10 mouse cellular contexts compared by ENCODE assay signal in genomic region chr4:109984011-109984411, GRCm38 (mm10). TPM values are rescaled to one million over a fixed set of nuclear protein-coding genes. Genes with fewer than 3 reads are reported as not detected.
DNase-seq lines count a peak whose midpoint lies in the region; ATAC-seq and TF ChIP-seq lines count a peak whose summit lies in the region.
"Had no signal": no experiment of that assay in that cellular context is flagged by ENCODE, and none has a peak within 500 bp of the region (broad histone marks: within the 10 kb centered on the region; RNA-seq: fewer than 3 reads in every experiment).

No protein-coding gene starts in this region.

- H3K27ac ChIP-seq in hindbrain, embryonic 11.5 days (ENCODE audit: low read depth, low read length) = no peak overlapping the region
- H3K27ac ChIP-seq in hindbrain, embryonic 16.5 days (ENCODE audit: low read depth, low read length) = no peak overlapping the region
- H3K27ac ChIP-seq in bone marrow macrophage, adult 2 months (ENCODE audit: insufficient read depth, low read depth, low read length) = no peak overlapping the region
- H3K27ac ChIP-seq in forebrain, embryonic 11.5 days (ENCODE audit: low read depth, low read length) = peak overlapping the region; percentile 93
- H3K27ac ChIP-seq in limb, embryonic 14.5 days (replicated peaks; ENCODE audit: low read depth, low read length) = no peak overlapping the region

- H3K4me3 ChIP-seq in hindbrain, embryonic 11.5 days (ENCODE audit: low read depth, low read length) = no peak overlapping the region
- H3K4me3 ChIP-seq in hindbrain, embryonic 16.5 days (ENCODE audit: low read length) = no peak overlapping the region
- peak overlapping the region; percentile 39 for H3K4me3 ChIP-seq in bone marrow macrophage, adult 2 months (ENCODE audit: insufficient read depth, low read length)
- H3K4me3 ChIP-seq in forebrain, embryonic 11.5 days (ENCODE audit: low read depth, low read length) = peak overlapping the region; percentile 81
- H3K4me3 ChIP-seq in limb, embryonic 14.5 days (replicated peaks; ENCODE audit: low read length) = peak overlapping the region; percentile 17

- no peak for TF ChIP-seq CTCF in bone marrow macrophage, adult 2 months (IDR thresholded peaks at IDR 0.05; ENCODE audit: low read depth, low read length)

- H3K9ac ChIP-seq in hindbrain, embryonic 11.5 days (ENCODE audit: low read depth, low read length) = no peak overlapping the region
- no peak overlapping the region for H3K9ac ChIP-seq in hindbrain, embryonic 16.5 days (ENCODE audit: low read depth, low read length)
- peak overlapping the region; percentile 97 for H3K9ac ChIP-seq in forebrain, embryonic 11.5 days (ENCODE audit: low read length)
- H3K9ac ChIP-seq in limb, embryonic 14.5 days (ENCODE audit: low read depth, low read length, severe bottlenecking) = no peak overlapping the region

- ATAC-seq in hindbrain, embryonic 11.5 days (ENCODE audit: low FRiP score) = no peak
- no peak for ATAC-seq in hindbrain, embryonic 16.5 days
- ATAC-seq in forebrain, embryonic 11.5 days (replicated peaks; ENCODE audit: low FRiP score) = peak; percentile 65
- no peak for ATAC-seq in limb, embryonic 14.5 days (ENCODE audit: low FRiP score, low read depth)

- under 1% methylated on average over 24 of the region's 24 CpGs for WGBS in hindbrain, embryonic 11.5 days
- WGBS in hindbrain, embryonic 16.5 days = under 1% methylated on average over 24 of the region's 24 CpGs
- 0% methylated on average over 24 of the region's 24 CpGs for WGBS in forebrain, embryonic 11.5 days
- under 1% methylated on average over 24 of the region's 24 CpGs for WGBS in limb, embryonic 14.5 days

- no peaks in the 10 kb centered on the region for H3K36me3 ChIP-seq in hindbrain, embryonic 11.5 days (ENCODE audit: control insufficient read depth, insufficient read depth, low read length)
- no peaks in the 10 kb centered on the region for H3K36me3 ChIP-seq in hindbrain, embryonic 16.5 days (ENCODE audit: control insufficient read depth, insufficient read depth, low read length)
- H3K36me3 ChIP-seq in forebrain, embryonic 11.5 days (ENCODE audit: control insufficient read depth, insufficient read depth, low read length) = no peaks in the 10 kb centered on the region
- no peaks in the 10 kb centered on the region for H3K36me3 ChIP-seq in limb, embryonic 14.5 days (ENCODE audit: control insufficient read depth, insufficient read depth, low read length)

- no peak overlapping the region for H3K4me2 ChIP-seq in hindbrain, embryonic 11.5 days (replicated peaks; ENCODE audit: low read depth, low read length)
- no peak overlapping the region for H3K4me2 ChIP-seq in hindbrain, embryonic 16.5 days (ENCODE audit: low read length)
- H3K4me2 ChIP-seq in forebrain, embryonic 11.5 days (ENCODE audit: low read depth, low read length, severe bottlenecking) = peak overlapping the region; percentile 71
- no peak overlapping the region; the same call in 1 of the 2 replicates for H3K4me2 ChIP-seq in limb, embryonic 14.5 days (replicated peaks; ENCODE audit: low read depth, low read length, severe bottlenecking)

- peaks cover 12% of the 10 kb centered on the region for H3K4me1 ChIP-seq in hindbrain, embryonic 11.5 days (replicated peaks; ENCODE audit: control insufficient read depth, insufficient read depth, low read length)
- H3K4me1 ChIP-seq in hindbrain, embryonic 16.5 days (ENCODE audit: control insufficient read depth, insufficient read depth, low read depth, low read length) = peaks cover 11% of the 10 kb centered on the region; the same call in 1 of the 2 replicates
- H3K4me1 ChIP-seq in bone marrow macrophage, adult 2 months (ENCODE audit: control insufficient read depth, insufficient read depth, low read length) = peaks cover 13% of the 10 kb centered on the region
- peaks cover 22% of the 10 kb centered on the region for H3K4me1 ChIP-seq in forebrain, embryonic 11.5 days (replicated peaks; ENCODE audit: control insufficient read depth, insufficient read depth, low read length)
- H3K4me1 ChIP-seq in limb, embryonic 14.5 days (ENCODE audit: control insufficient read depth, insufficient read depth, low read length) = peaks cover 18% of the 10 kb centered on the region

- TF ChIP-seq POLR2A in bone marrow macrophage, adult 2 months (IDR thresholded peaks at IDR 0.05; ENCODE audit: borderline replicate concordance, low read depth, low read length) = no peak
- no peak for TF ChIP-seq POLR2A in limb, embryonic 14.5 days (IDR thresholded peaks at IDR 0.05; ENCODE audit: borderline replicate concordance, extremely low read depth, insufficient read depth, insufficient read length)

- H3K9me3 ChIP-seq in hindbrain, embryonic 11.5 days (ENCODE audit: control insufficient read depth, low read length) = no peaks in the 10 kb centered on the region
- no peaks in the 10 kb centered on the region for H3K9me3 ChIP-seq in hindbrain, embryonic 16.5 days (ENCODE audit: control insufficient read depth, low read length)
- no peaks in the 10 kb centered on the region for H3K9me3 ChIP-seq in forebrain, embryonic 11.5 days (ENCODE audit: control insufficient read depth, low read length)
- no peaks in the 10 kb centered on the region for H3K9me3 ChIP-seq in limb, embryonic 14.5 days (ENCODE audit: control insufficient read depth, low read length)

- peaks cover 96% of the 10 kb centered on the region for H3K27me3 ChIP-seq in hindbrain, embryonic 11.5 days (ENCODE audit: control insufficient read depth, insufficient read depth, low read length)
- H3K27me3 ChIP-seq in hindbrain, embryonic 16.5 days (replicated peaks; ENCODE audit: control insufficient read depth, insufficient read depth, low read length) = peaks cover 58% of the 10 kb centered on the region
- H3K27me3 ChIP-seq in forebrain, embryonic 11.5 days (ENCODE audit: control insufficient read depth, insufficient read depth, low read length) = peaks cover 73% of the 10 kb centered on the region
- peaks cover 97% of the 10 kb centered on the region for H3K27me3 ChIP-seq in limb, embryonic 14.5 days (ENCODE audit: control insufficient read depth, insufficient read depth, low read length)

- DNase-seq in hindbrain, embryonic 11.5 days (ENCODE audit: low spot score) = peak; percentile 60
- DNase-seq in forebrain, embryonic 11.5 days (ENCODE audit: low spot score) = peak; percentile 85
- no peak for DNase-seq in limb, embryonic 14.5 days (ENCODE audit: low spot score)
- DNase-seq in thymus, postnatal 14 days = no peak
- DNase-seq in left cerebral cortex, postnatal 10 days (ENCODE audit: extremely low spot score in 1 of 2, low spot score in 2 of 2) = no peak
- DNase-seq in urinary bladder, postnatal 36 days (ENCODE audit: low spot score in 2 of 2) = no peak
- DNase-seq: gastrocnemius, postnatal 25 days; thymus, postnatal 25 days had no signal

- intact Hi-C loops in left cerebral cortex, postnatal 10 days (cut with DNase I) = loop anchor here (5.0 kb wide), 2 partner anchors 303 to 322 kb away; no protein-coding TSS in a partner anchor

RNA-seq across cellular contexts. Expression of gene Dmrta2, which starts 6.2 kb away (rescaled TPM):
- polyA plus RNA-seq in hindbrain, embryonic 11.5 days (2014; fragmentation: Nextera tagmentation; extraction: Ambion mirVana) = 0.08 and 0.14 TPM in 2 replicates
- 0.05 and 0.19 TPM in 2 replicates for polyA plus RNA-seq in hindbrain, embryonic 16.5 days (2015; fragmentation: Nextera tagmentation; extraction: Ambion mirVana)
- 0.19 TPM in 1 of 2 replicates, not detected in the other for polyA plus RNA-seq in bone marrow macrophage, adult 2 months (2012; ENCODE audit: insufficient read depth, insufficient read length, missing spikeins)
- 12.5 and 16.9 TPM in 2 replicates for polyA plus RNA-seq in forebrain, embryonic 11.5 days (2014; fragmentation: Nextera tagmentation; extraction: Ambion mirVana)
- polyA plus RNA-seq in limb, embryonic 14.5 days (2012; rRNA removed) = 0.82 and 1.2 TPM in 2 replicates
- polyA plus RNA-seq in limb, embryonic 14.5 days (2014; fragmentation: Nextera tagmentation; extraction: Ambion mirVana) = not detected in 2 replicates
- total RNA-seq in left cerebral cortex, postnatal 10 days (2021) = 1 to 10 TPM; 2.4 to 2.8 TPM
- total RNA-seq: gastrocnemius, postnatal 25 days had no signal

Comparison
In these comparisons a context has a peak if more than half of its experiments do, and no peak if none do; other contexts are left out.
1. DNase-seq: peak in hindbrain, embryonic 11.5 days (single experiment) and forebrain, embryonic 11.5 days (single experiment); none in limb, embryonic 14.5 days (single experiment), thymus, postnatal 14 days (single experiment), left cerebral cortex, postnatal 10 days (0 of 2) and urinary bladder, postnatal 36 days (0 of 2).
2. H3K4me3 ChIP-seq: peak in bone marrow macrophage, adult 2 months (single experiment), forebrain, embryonic 11.5 days (single experiment) and limb, embryonic 14.5 days (single experiment); none in hindbrain, embryonic 11.5 days (single experiment) and hindbrain, embryonic 16.5 days (single experiment).